Mouse (Mus musculus) E14TG2a.4 (cell line): ENCODE measurements at regions not wholly inside any gene's neighbourhood (a gene's known extent, or its start where the extent isn't known, plus 50 kb on each side); places are given as distances from the start of the nearest gene placed in this dataset.

Source experiments
- H3K27me3 ChIP-seq: 2 replicates; pipeline ENCODE4 v1.6.1; 2014; ENCODE audit warnings: low read length, control low read depth; ENCODE audit not compliant: insufficient read depth
- H3K36me3 ChIP-seq: 2 replicates; pipeline ENCODE4 v1.6.1; 2014; ENCODE audit warnings: low read length, control low read depth; ENCODE audit not compliant: insufficient read depth
- H3K4me1 ChIP-seq: replicated peaks from 2 replicates; pipeline ENCODE4 v1.6.1; 2014; ENCODE audit warnings: low read depth, low read length, control low read depth
- H3K4me3 ChIP-seq: replicated peaks from 2 replicates; pipeline ENCODE4 v1.5.1; 2014; ENCODE audit warnings: mild to moderate bottlenecking, low read length
- H3K9me3 ChIP-seq: 2 replicates; pipeline ENCODE4 v1.6.1; 2014; ENCODE audit warnings: low read length, control low read depth
- CTCF ChIP-seq: conservative IDR thresholded peaks from 2 replicates; pipeline ENCODE4 v1.5.1; 2014; ENCODE audit warnings: low read length
- NANOG ChIP-seq: IDR thresholded peaks from 2 replicates; pipeline ENCODE4 v1.6.1; 2014; ENCODE audit warnings: borderline replicate concordance, low read length, mixed read lengths
- POU5F1 ChIP-seq: IDR thresholded peaks from 2 replicates; pipeline ENCODE4 v1.6.1; 2014; ENCODE audit warnings: low read length, borderline replicate concordance

- no peaks in the 10 kb centered on the region for H3K36me3 ChIP-seq
- TF ChIP-seq POU5F1 (no peak), CTCF (no peak), NANOG (no peak)
- H3K4me3 ChIP-seq: no peak overlapping the region
Observed at GRCm38 (mm10) chr1:157768201-157768600, 261.7 kb downstream of the Sec16b start.

GRCm38 (mm10) chr1:157797711-157798110 lies 291.2 kb downstream of the Sec16b start:
- no peak overlapping the region for H3K4me3 ChIP-seq
- no peaks in the 10 kb centered on the region for H3K36me3 ChIP-seq
- no peaks in the 10 kb centered on the region for H3K4me1 ChIP-seq
- no peaks in the 10 kb centered on the region for H3K27me3 ChIP-seq
- H3K9me3 ChIP-seq: no peaks in the 10 kb centered on the region
- TF ChIP-seq POU5F1: no peak
- no peak for TF ChIP-seq NANOG
- no peak for TF ChIP-seq CTCF

More at GRCm38 (mm10) chr1:157768201-157768600, 261.7 kb downstream of the Sec16b start:
- Histone ChIP-seq H3K9me3 (peaks cover 9% of the 10 kb centered on the region; the same call in 1 of the 2 replicates), H3K4me1 (no peaks in the 10 kb centered on the region), H3K27me3 (peaks cover 6% of the 10 kb centered on the region)

DNA sequence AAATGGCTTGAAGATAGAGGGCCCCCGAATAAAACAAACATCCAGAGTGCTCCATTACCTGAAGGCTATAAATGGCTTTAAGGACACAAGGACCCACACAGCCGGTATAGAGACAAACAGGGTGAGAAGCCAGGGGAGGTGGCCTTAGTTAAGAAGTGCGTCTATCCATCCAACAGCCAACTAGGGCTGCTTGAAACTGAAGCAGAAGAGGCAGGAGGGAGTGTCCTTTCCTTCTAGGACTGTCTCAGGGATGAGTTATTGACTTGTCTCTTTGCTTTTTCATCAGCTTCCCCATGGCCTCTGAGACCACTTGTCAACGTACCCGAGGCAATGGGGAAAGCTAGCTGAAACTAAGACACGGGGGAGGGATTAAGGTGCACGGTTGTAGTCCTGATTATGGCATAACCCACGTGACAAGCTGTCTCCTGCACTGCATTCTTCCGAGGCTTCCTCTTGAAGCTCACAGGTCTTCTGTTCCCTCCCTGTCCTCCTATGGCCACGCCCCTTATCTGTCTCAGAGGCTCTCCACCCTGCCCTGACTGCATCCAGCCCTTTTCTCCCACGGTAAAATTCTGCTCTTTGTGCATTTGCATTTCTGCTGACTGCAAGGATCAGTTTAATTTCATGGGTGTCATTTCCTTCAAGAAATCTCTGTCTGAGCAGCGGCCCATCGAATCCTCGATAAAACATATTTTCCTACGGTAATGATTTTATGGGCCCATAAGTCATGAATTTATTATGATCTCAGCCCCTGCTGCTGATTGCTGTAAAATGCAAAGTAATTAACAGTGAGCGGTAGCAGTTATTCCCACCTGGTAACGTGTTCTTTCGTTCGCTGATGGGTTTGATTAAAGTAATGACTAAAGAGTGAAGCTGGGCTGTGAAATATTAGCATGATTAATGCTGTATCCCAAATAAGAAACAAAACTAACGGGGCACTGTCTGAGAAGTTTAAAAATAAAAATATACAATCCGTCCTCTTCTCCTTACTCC lies 292.3 kb downstream of the Sec16b start:
- Histone ChIP-seq H3K4me1 (no peaks in the 10 kb centered on the region), H3K9me3 (no peaks in the 10 kb centered on the region), H3K27me3 (no peaks in the 10 kb centered on the region), H3K36me3 (no peaks in the 10 kb centered on the region), H3K4me3 (no peak overlapping the region)
- TF ChIP-seq CTCF (no peak), POU5F1 (no peak), NANOG (no peak)

GRCm38 (mm10) chr1:157801151-157801550 lies 294.6 kb downstream of the Sec16b start:
- Histone ChIP-seq H3K4me3 (no peak overlapping the region), H3K4me1 (no peaks in the 10 kb centered on the region), H3K36me3 (no peaks in the 10 kb centered on the region), H3K9me3 (no peaks in the 10 kb centered on the region), H3K27me3 (no peaks in the 10 kb centered on the region)
- TF ChIP-seq POU5F1: no peak
- TF ChIP-seq NANOG: no peak
- no peak for TF ChIP-seq CTCF

DNA sequence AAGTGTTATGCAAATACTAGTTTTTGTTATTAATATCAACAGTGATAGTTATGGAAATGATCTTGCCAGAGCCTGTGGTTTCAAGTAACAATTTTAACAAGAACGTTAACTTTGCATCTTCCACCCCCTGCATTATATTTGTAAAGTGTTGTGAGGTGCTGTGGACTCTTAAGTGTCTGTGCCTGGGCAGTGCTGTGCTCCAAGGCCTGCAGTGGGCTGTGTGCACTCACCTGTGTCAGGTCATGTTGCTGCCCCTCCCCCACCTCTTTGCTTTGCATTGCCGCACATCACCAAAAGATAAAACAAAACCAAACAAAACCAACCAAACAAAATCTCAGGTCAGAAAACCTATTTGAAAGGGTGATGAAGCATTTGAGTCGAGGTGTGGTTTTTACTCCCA lies 297.7 kb downstream of the Sec16b start:
- Histone ChIP-seq H3K4me1 (no peaks in the 10 kb centered on the region), H3K36me3 (no peaks in the 10 kb centered on the region), H3K27me3 (no peaks in the 10 kb centered on the region), H3K9me3 (no peaks in the 10 kb centered on the region), H3K4me3 (no peak overlapping the region)
- no peak for TF ChIP-seq CTCF

GRCm38 (mm10) chr1:157806296-157806695 lies 299.8 kb downstream of the Sec16b start:
- Histone ChIP-seq H3K36me3 (no peaks in the 10 kb centered on the region), H3K9me3 (no peaks in the 10 kb centered on the region), H3K4me3 (no peak overlapping the region), H3K27me3 (no peaks in the 10 kb centered on the region), H3K4me1 (no peaks in the 10 kb centered on the region)
- TF ChIP-seq CTCF (no peak), POU5F1 (no peak)

- TF ChIP-seq NANOG (no peak), CTCF (no peak)
- H3K4me3 ChIP-seq: no peak overlapping the region
- no peaks in the 10 kb centered on the region for H3K27me3 ChIP-seq
- no peaks in the 10 kb centered on the region for H3K4me1 ChIP-seq
- H3K9me3 ChIP-seq: no peaks in the 10 kb centered on the region
- H3K36me3 ChIP-seq: no peaks in the 10 kb centered on the region
Observed at GRCm38 (mm10) chr1:157809674-157810471, 303.3 kb downstream of the Sec16b start.

GRCm38 (mm10) chr1:157810657-157811056 lies 304.1 kb downstream of the Sec16b start:
- TF ChIP-seq POU5F1 (no peak), NANOG (no peak), CTCF (no peak)
- Histone ChIP-seq H3K4me1 (no peaks in the 10 kb centered on the region), H3K27me3 (no peaks in the 10 kb centered on the region), H3K9me3 (no peaks in the 10 kb centered on the region), H3K36me3 (no peaks in the 10 kb centered on the region), H3K4me3 (no peak overlapping the region)
